Mouse (Mus musculus): Measurements from ENCODE around the gene Olfr5.

GRCm38 (mm10) chr7:6430342-6430741 lies 56.4 kb downstream of the Olfr5 start:
- no peak for TF ChIP-seq EP300 (IDR thresholded peaks at IDR 0.05; ENCODE audit: insufficient read depth, low read depth, low read length)
- peak; percentile 88 for TF ChIP-seq CTCF (IDR thresholded peaks at IDR 0.05; ENCODE audit: low read depth, low read length)
- TF ChIP-seq POLR2A (IDR thresholded peaks at IDR 0.05; ENCODE audit: insufficient read depth, low read length): no peak
